Mouse (Mus musculus): ENCODE measurements around the gene Adamts14. TPM values are rescaled to one million over a fixed set of nuclear protein-coding genes. Genes with fewer than 3 reads are reported as not detected.

Gene Adamts14
- total RNA-seq, 4 experiments from 2014 or later: 0.31 to 0.58 (median 0.47) TPM

DNA sequence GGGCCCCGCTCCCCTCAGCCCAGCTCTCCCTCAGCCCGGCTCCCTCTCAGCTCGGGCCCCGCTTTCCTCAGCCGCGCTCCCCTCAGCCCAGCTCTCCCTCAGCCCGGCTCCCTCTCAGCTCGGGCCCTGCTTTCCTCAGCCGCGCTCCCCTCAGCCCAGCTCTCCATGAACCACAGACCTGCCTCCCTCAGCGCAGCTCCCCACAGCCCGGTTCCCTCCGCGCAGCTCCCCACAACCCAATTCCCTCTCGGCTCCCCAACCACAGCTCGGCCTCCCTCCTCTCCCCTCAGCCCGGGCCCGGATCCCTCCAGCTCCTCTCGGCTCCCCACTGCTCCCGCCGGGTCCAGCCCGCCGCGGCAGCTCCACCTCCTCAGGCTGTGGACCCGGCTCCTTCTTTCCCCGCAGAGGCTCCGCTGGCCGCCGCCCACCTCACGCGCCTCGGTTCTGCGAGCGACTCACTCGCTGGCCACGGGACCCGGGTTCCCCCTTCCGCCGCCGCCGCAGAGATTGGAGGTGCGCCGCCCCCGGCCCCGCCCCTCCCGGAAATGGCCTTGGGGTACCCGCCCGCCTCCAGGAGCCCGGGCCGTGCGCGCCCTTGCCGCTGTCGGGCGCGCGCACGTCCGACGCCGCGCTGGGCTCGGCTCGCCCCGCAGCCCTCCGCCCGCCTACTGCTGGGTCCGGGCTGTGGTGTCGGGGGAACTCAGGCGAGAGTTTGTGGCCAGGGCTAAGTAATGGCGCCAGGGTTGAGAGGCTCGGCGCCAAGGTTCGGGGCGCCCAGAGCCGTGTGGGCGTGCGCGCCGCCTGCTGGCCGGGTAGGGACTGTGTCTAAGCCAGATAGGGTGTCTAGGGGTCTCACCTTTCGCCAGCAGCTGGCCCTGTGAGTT, 125.8 kb downstream of the Adamts14 start, which contains the start of gene Sgpl1:
Gene Sgpl1, minus strand, starts transcription at position 547 of the 884 bp plus-strand sequence.
- DNase-seq (ENCODE audit: low spot score in 2 of 2): peak; percentile 67 to 82

Other genes starting within 250 kb of the Adamts14 start
- gene Pcbd1, start 184.1 kb downstream of the Adamts14 start, total RNA-seq (2022): under 1 TPM in 2 of 4 experiments, not detected in 2; 0.34 to 0.70 TPM
- gene Sgpl1, start 125.7 kb downstream of the Adamts14 start, total RNA-seq (2022): 1 to 10 TPM; 3.5 to 6.4 (median 5.5) TPM
- not detected for gene Tbata, start 101.5 kb downstream of the Adamts14 start, total RNA-seq (2022)
- not detected for gene Prf1, start 24.4 kb upstream of the Adamts14 start, total RNA-seq (2022)
- gene Pald1, start 110.1 kb upstream of the Adamts14 start, total RNA-seq (2022): 1 to 10 TPM; 2.7 to 5.7 (median 4.5) TPM
- gene Nodal, start 144.5 kb upstream of the Adamts14 start, total RNA-seq (2022): under 1 TPM in 3 of 4 experiments, not detected in 1; 0.12 to 0.24 (median 0.13) TPM
- 100 to 1,000 TPM; 154 to 242 (median 183) TPM for gene Eif4ebp2, start 179.2 kb upstream of the Adamts14 start, total RNA-seq (2022)
- 100 to 1,000 TPM; 151 to 195 (median 168) TPM for gene Lrrc20, start 202.4 kb upstream of the Adamts14 start, total RNA-seq (2022)